Mouse (Mus musculus) heart, postnatal 0 days (tissue): Measurements from ENCODE around the gene Hipk2.

Experiments
- CTCF ChIP-seq: IDR thresholded peaks from 2 replicates; pipeline ENCODE4 v1.5.1; 2016; ENCODE audit warnings: antibody characterized with exemption, control low read depth, low read depth
- EP300 ChIP-seq: IDR thresholded peaks from 2 replicates; pipeline ENCODE4 v1.6.1; 2016; ENCODE audit warnings: antibody characterized with exemption, low read depth

DNA sequence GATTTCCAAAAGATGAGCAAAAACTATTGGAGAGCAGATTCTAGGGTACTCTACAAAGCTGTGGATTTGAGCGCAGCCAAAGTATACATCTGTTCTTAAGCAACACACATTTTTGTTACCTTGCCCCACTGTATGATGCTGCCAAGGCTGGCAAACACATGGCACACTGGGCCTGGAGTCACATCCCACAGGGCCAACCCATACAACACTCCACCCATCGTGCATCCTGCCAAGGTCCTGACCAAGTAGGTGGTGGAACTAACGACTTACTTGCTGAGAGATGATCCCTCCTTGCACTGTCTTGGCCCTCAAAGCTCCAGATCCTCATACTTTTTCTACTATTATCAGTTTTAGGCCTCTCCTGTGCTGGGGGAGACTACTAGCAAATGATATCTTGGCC is 83.0 kb downstream of the Hipk2 start:
- TF ChIP-seq CTCF (no peak), EP300 (no peak)
